Mouse (Mus musculus) urinary bladder, postnatal 10 days (tissue): ENCODE measurements around the gene Msh2.
A peak's percentile ranks its signal among the peaks of the same experiment; 100 is the strongest.
"Not testable (repeated sequence)": the region's sequence is repeated elsewhere in the genome, so short reads cannot be mapped to it uniquely, and the experiment has no call there.

ENCODE experiments used
- DNase-seq: peaks from one replicate; pipeline ENCODE4 v3.0.0; 2022; ENCODE audit warnings: low spot score

Msh2 gene

DNA sequence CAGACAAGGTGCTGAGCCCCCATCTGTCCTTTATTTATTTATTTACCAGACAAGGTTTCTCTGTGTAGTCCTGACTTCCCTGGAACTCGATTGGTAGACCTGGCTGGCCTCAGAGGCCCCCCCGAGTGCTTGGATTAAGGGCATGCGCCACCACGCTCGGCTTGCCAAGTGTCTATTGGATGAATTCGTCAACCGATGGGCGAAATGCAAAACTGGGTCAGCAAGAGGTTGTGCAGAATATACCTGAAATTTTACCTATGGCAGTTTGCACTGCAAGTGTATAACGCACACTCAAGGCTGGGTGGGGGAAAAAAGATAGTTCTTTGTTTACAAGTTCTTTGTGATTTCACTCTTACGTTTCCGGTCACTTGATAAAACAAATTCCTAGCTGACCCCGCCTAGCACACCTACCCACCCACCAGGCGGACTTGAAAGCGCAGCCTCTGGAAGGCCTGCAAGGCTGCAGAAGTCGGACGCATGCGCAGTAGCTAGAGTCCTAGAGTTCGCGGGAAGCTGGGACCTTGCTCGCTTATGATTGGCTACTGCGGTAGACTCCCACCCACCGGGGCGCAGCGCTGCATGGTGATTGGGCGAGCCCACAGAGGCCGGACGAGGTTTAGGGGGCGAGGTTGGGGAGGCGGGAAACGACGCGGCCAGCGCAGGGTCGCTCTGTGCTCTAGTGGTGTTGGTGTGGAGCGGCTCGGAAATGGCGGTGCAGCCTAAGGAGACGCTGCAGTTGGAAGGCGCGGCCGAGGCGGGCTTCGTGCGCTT, at the start of gene Msh2:
TSS of gene Msh2 (plus strand) at position 441 of the 771 bp plus-strand sequence.
- peak; percentile 89 for DNase-seq

DNA sequence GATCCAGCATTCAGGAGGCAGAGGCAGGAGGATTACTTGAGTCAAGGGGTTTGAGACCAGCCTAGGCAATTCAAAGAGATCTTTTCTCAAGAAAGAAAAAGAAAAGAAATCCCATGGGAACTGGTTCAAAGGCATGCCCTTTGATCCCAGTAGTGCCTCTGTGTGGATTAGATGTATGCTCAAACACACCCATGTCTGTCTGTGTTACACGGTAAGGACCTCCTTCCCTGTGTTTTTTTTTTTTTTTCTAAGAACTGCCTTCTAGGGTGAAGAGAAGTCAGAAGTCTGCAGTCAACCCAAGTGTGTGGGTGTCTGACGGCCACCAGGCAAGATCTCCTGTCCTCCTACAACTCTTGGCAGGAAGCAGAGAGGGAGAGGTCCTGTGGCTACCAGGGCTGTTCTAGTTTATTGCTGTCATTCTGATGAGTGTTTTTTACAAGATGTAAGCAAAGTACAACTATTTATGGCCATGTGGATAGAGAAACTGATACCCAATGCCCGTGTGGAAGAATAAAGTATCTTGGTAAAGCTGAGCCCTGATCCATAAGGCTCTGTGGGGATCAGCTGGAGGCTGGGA, 46.5 kb upstream of the Msh2 start:
- no peak for DNase-seq

DNA sequence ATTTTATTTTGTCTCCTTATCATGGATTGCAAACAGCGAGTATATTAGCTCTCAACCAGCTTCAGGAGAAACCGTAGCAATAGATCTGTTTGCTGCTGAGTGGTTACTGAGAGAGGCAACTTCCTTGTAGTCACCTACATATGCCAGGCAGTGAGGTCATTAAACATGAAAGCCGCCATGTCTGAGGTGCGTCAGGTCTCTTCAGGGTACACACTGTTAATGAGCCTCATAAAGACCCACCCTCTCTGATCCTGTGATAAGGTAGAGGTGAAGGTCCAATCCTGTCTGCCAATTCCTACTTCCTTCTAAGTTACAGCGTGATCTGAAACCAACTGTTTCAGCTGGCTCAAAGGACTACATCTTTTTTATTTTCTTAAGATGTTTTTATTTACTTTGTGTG, 44.0 kb upstream of the Msh2 start:
- DNase-seq: no peak

DNA sequence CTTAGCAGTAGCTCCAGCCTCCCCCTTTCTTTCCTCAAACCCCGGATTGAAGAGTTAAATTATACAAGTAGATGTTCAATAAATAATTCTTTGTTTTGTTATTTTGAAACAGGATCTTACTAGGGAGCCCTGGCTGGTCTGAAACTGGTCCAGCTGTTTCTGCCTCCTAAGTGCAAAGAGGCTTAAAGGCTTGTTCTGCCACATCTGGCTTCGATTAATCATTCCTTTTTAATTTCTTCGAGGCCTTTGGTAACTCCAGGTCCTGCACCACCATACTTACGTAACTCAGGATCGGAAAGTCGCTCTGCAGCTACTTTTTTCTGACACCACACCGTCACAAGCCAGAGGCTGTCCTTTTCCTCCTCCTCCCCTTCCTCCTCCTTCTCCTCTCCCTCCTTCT, 43.4 kb upstream of the Msh2 start:
- DNase-seq: no peak

DNA sequence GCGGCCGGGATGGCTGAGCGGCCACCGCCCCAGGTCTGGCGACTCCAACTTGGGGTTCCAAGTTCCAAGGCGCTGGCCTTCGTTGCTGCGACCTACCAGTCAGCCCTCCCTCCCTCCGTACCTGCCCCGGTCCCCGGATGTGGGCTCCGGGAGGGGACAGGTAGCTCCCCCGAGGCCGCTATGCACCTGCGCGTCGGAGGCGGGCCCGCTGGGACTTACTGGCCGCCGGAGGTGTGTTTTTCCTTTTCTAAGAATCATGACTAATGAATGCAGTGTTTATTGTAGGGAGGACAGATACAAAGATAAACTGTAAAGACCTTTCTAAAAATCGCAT, 35.1 kb upstream of the Msh2 start:
- DNase-seq: no peak

DNA sequence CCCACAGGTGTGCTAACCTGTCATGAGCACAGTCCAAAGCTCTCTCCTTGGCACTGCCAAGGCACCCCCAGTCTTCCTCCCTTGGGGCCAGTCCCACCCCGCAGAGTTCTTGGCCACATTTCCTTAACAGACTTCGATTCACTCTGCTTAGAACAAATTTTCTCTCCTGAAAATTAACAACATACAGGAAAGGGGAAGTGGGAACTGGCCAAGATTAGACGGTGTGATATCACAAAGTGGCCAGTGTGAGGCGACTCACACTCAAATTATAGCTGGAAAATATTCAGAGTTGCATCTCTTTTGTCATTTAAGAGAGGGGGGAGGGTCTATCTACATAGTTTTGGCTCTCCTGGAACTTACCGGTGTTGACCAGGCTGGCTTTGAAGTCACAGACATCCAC, 32.9 kb upstream of the Msh2 start:
- no peak for DNase-seq

DNA sequence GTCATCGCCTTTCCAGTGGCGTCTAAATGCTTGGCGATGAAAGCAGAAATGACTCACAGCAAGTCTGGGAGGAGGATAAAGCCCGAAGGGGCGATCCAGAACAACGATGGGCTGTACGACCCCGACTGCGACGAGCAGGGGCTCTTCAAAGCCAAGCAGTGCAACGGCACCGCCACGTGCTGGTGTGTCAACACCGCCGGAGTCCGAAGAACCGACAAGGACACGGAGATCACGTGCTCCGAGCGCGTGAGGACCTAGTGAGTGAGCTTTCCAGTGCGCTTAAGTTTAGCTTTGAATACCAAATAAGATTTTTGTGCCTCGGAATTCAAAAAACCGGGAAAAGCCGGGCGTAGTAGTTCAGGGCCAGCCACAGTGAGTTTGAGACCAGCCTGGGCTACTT, 31.9 kb upstream of the Msh2 start:
- DNase-seq: no peak

DNA sequence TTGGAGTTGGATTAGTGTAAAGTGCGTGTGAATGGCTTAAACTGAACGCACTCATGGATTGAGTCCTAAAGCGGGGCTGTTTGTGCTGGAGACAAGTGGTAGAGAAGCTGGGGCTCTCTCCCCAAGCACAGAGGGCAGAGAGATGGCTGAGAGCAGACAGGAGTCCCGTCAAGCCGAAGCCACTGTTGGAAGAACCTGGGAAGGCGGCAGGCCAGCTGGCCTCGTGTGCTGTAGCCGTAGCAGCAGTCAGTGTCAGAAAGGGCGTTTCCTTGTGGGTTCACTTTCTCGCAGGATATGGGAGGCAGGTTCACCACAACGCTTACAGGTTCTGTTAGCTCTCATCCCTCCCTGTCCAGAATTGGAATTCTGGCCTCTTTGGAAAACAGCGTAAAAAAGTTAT, 31.1 kb upstream of the Msh2 start:
- DNase-seq: no peak

DNA sequence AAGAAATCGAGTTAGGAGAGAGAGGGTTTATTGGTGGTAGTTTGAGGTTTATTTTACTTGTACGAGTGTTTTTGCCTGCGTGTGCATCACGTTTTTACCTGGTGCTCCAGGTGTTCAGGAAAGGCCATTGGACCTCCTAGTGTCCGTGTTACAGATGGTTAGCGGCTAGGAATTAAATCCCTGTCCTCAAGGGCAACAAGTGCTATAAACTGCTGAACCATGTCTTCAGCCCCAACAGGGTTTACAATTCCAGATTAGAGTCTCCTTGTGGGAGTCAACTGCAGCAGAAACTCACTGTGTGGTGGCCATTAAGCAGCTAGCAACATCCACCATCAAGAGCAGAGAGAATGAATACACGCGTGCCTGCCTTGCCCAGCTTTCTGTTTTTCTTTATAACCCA, 29.4 kb upstream of the Msh2 start:
- no peak for DNase-seq

DNA sequence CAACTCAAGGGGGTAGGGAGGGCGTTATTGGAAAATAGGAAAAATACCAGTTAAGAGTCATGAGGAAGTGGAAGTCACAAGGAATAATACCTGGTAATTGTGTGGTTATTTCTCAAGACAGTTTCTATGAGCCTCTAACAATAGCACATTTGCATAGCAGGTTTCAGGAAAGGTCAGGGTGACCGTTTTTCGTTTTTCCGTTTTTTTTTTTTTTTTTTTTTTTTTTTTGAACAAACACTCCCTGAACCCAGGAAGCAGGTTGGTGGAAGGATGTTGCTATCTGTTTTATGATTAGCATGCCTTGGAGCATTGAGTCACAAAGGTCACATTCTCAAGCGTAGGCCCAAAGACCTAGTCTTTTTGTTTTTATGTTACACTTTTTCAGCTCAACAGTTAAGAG, 16.5 kb upstream of the Msh2 start:
- DNase-seq: not testable (repeated sequence)

DNA sequence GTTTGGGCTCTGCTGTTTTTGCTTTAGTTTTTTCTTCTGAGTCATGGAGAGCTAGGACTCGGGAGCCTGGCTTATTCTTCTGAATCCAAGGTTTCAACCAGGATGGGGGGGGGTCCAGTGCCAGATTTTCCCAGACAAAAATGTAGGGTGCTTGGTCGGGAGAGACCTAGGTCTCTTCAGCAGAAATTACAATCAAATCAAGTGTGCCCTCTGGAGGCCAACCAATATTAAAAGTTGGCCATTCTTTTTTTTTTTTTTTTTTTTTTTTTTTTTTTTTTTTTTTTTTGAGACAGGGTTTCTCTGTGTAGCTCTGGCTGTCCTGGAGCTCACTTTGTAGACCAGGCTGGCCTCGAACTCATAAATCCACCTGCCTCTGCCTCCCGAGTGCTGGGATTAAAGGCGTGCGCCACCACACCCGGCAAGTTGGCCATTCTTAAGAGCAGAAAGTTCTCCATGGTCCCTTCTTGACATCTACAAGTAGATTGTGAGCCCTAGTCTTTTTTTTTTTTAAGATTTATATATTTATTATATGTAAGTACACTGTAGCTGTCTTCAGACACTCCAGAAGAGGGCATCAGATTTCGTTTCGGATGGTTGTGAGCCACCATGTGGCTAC, 10.1 kb upstream of the Msh2 start:
- DNase-seq: not testable (repeated sequence)

DNA sequence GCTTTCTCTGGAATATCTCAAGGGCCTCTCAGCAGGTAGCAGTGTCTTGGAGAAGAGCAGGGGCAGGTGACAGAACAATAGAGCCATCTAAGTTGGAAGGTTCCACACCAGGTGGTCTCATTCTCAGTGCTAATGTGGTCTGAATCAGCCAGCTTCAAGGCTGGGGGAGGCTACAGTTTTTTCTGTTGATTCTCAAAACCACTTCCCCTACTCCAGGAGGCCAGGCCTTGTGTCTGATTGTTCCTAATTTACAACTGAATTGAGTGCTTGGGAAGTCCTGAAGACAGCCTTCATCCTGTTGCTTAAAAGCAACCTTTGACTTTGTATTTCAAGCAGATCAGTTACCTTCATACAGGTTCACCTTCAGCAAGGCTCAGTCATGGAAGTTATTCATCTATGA, 7.9 kb upstream of the Msh2 start:
- no peak for DNase-seq

DNA sequence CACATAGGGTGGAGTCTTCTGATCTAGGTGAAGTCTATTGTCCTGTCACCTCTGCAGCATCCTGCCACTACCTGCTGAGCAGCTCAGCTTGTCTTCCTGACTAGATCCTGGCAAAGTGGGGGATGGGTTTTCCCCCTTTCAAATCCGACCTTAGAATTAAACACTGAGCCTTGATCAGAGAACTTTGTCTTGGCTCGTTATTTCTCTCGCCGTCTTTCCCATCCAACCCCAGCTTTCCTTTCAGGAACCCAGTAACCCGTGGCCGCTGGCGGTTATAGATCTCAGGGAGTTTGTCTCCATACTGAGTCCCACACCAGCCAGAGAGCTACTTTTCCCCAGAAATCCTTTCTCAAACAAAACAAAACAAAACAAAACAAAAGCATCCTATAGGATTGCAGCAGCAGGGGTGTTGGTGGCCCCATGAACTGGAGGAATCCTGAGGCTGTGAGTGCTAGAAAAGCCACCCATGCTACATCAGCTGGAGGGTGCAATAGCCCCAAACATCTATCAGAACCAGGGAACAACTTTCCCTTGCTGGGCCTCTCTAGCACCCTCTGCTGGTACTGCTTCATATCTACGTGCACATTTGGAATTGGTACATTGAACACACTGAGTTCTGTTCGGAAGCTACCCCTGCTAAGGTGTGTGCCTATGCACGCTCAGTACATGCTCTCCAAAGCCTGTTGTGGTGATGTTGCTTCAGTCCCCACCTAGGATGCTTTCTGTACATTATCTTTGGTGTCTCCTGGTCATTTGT, 6.9 kb upstream of the Msh2 start:
- no peak for DNase-seq

DNA sequence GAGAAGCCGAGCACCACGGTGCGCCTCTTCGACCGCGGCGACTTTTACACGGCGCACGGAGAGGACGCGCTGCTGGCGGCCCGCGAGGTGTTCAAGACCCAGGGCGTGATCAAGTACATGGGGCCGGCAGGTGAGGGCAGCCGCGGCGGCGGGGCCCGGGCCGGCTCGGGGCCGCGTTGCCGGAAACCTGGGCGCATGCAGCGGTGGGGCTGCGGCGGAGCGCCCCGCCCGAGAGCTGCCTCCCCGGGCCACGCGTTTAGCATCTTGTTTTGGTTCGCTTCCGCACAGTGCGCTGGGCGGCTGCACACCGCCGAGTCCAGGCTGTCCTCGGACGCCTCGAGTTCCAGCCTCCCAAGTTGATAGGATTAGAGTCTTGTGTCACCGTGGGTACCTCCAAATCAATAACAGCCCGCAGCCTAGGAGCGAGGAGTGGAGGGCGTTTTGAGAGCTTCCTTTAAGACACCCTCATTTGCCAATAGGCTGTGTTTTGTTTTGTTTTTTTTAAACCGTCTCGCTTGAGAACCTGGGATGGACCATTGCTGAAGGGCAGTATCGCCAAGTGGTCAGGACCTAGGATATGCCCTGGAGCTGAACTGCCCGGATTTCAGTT, 652 bp downstream of the Msh2 start:
- no peak for DNase-seq

DNA sequence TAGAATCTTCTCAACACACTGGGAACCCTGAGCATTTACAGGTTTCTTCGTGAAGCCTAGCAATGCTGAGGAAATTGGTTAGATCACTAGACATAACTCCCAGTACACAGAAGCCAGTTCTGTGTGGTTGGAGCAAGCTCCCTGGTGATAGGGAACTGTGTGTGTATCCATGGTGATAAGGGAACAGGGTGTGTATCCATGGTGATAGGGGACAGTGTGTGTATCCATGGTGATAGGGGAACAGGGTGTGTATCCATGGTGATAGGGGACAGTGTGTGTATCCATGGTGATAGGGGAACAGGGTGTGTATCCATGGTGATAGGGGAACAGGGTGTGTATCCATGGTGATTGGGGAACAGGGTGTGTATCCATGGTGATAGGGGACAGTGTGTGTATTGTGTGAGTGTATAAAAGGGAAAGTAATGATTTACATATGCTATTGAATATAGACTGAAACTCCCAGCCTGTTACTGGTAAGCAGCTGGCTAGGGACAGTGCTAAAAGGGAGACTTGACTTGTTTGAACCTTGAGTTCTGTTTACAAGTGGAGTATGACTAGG, 4.9 kb downstream of the Msh2 start:
- not testable (repeated sequence) for DNase-seq

DNA sequence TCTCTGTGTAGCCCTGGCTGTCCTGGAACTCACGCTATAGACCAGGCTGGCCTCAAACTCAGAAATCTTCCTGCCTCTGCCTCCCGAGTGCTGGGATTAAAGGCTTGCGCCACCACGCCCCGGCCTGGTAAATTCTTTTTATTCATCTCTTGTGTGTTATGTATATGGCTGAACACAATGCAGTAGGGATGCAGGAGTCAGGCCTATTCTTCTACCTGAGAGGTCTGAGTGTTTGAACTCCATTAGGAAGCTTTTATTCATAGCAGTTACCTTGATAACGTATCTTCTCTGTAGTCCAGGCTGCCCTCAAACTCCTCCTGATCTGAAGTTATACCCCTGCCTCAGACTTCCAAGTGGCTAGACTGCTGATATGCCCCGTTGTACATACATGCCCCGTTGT, 5.5 kb downstream of the Msh2 start:
- no peak for DNase-seq

DNA sequence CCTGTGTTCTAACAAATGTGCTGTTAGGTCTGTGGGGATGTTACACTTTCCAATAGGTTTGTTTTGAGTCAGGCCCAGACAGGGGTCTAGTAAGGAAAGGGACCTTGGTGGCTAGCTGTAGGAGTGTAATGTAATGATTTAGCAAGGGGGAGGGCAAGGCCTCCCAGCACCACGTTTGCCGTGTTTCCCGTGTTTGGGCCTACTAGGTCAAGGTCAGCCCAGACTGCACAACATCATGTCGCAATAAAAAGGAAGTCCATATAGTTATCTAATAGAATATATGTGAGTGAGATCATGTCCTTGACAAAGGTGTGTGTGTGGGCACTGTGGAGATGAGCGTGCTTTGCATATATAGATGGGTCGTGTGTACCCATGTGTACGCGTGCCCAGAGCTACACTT, 17.1 kb downstream of the Msh2 start:
- DNase-seq: no peak

DNA sequence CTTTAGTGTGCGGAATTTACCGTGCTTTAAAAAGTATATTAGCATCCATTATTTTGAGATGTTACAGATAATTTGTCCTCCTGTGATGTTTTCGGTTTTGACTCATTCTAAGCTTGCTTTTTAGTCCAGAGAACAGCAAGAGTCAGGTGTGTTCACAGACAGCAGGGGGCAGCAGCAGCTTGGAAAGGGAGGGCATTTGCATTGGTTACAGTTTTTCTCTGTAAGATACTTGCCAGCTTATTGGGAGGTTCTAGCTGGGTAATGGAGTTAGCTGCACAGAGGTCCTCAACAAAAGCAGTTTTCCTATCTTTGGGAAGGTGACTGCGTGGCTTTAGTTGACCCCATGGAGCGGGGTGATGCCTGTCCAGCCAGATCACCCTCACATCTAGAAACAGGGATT, 19.8 kb downstream of the Msh2 start:
- DNase-seq: no peak

DNA sequence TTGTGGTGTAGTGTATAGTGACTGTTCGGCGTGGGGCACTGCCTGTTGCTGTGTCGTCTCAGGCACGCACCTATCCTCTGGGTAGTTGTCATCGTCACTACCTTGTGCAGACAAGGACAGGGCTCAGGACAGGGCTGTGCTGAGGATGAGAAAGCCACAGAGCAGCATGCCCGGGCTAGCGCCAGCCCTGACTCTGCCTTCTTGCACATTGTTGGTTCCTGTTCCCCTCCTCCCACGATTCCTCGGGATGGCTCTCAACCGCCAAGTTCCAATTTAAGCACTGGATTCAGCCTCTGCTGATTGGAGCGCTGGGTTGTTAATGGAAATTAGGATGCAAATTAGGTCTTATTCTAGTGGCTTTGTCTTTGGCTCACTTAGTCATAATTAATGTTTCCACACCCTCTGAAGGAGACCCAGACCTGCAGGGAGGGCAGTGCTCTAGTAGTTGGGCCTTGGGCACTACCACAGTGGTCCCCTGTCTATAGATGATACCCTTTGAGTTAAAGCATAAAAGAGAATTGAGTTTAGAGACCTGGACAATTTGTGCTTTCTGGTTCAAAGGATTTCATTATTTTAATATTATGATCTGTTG, 23.8 kb downstream of the Msh2 start:
- no peak for DNase-seq

DNA sequence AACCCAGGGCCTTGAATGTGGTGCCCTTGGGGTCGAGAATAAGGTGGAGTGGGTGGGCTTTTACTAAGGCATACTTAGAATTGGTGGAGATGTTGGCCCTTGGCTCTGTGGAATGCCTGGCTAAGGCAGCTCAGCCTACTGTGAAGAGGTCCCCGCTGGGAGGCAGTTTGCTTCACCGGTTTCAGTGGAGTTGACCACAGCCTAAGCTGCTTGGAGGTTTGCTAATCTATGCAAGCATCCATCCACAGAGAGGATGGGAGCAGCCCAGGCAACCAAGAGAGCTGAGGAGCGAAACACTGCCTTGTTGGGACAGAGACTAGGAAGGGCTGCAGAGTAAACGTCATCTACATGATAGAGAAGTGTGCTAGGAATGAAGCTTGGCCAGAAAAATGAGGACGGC, 24.7 kb downstream of the Msh2 start:
- no peak for DNase-seq

DNA sequence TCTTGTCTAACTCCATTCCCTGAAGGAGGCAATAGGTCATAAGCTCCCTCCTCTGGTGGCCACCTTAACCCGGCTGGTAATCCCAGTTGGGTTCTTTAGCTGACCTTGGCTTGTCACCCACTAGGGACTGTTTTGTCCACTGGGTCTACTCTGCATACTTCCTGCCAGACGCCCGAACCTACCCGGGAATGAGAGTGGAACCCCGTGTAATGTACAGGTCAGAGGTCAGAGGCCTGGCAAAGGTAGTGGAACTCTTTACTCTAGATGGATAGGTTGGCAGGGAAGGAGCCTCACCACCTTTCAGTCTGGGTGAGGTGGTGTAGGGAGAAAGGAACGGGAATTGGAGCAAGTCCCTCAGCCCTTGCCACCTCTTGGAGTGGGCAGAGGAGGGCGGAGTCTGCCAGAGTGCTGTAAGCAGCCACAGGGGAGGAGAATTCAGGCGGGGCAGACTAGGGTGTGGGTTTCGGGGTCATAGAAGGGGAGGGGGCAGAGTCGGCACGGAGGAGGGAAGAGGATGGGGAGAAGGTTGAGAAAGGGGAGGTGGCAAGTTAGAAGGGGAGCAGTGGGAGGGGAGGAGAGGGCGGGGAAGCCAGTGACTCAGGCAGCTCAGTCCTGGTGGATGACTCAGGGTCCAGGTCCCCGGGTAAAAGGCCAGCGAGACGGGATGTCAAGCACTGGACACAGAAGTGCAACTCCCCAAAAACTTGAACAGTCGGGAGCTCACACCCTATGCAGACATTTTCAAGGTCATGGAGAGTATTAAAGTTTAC, 27.1 kb downstream of the Msh2 start:
- no peak for DNase-seq
